Mouse (Mus musculus): ENCODE data around the gene Cilp. TPM values are rescaled to one million over a fixed set of nuclear protein-coding genes. Genes with fewer than 3 reads are reported as not detected.

The Cilp gene
- polyA plus RNA-seq, 2 experiments: 5.5 to 9.5 TPM

DNA sequence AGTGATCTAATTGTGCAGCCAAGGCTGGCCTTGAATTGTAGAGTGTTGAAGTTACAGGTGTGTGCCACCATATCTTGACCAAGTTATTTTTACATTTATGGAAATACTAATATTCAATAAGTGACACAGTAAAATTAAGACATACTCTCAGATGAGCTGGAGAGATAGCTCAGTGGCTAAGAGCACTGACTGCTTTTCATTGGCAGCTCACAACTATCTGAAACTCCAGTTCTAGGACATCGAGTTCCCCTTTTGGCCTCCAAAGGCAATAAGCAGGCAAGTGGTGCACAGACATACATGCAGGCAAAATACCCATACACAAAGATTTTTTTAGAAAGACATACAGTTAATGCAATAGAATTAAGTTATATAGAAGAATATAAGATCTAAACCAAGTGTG, 48.9 kb downstream of the Cilp start:
- no peak overlapping the region for H3K4me3 ChIP-seq (replicated peaks; ENCODE audit: low read length)
- DNase-seq (ENCODE audit: low spot score) (no peak), ATAC-seq (ENCODE audit: low FRiP score, low read depth) (no peak)
- peaks cover 71% of the 10 kb centered on the region for H3K36me3 ChIP-seq (ENCODE audit: control insufficient read depth, insufficient read depth, low read length)
- H3K4me1 ChIP-seq (ENCODE audit: control insufficient read depth, insufficient read depth, low read length): no peaks in the 10 kb centered on the region
- no peaks in the 10 kb centered on the region for H3K9me3 ChIP-seq (ENCODE audit: control insufficient read depth, low read length)
- no peak overlapping the region for H3K27ac ChIP-seq (replicated peaks; ENCODE audit: low read depth, low read length)
- 94% methylated on average over 1 of the region's 1 CpGs for WGBS
- TF ChIP-seq POLR2A (IDR thresholded peaks at IDR 0.05; ENCODE audit: borderline replicate concordance, extremely low read depth, insufficient read depth, insufficient read length): no peak
- no peaks in the 10 kb centered on the region for H3K27me3 ChIP-seq (ENCODE audit: control insufficient read depth, insufficient read depth, low read length)
- H3K9ac ChIP-seq (ENCODE audit: low read depth, low read length, severe bottlenecking): no peak overlapping the region
- H3K4me2 ChIP-seq (replicated peaks; ENCODE audit: low read depth, low read length, severe bottlenecking): no peak overlapping the region

DNA sequence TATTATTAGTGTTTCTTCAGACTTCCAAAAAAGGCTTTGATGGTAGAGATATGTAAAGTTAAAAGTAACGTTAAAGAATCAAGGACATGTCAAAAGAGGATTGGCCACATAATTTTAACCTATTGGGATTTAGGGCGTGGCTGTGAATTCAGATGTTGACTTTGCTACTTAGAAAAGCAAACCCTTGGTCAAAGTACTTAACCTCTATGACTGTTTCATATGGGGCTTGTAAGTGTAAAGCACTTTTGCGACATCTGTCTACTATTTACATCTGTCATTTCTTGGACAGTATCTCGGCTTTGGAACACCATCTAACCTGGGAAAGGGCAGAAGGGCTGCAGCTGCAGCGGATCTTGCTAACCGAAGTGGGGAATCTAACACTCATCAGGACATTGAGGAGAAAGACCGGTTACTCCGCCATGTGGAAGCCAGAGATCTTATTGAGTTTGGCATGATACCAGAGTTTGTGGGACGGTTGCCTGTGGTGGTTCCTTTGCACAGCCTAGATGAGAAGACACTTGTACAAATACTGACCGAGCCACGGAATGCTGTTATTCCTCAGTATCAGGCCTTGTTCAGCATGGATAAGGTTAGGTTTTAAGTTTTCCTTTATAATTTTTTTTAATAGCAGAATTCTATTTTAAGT, 57.4 kb downstream of the Cilp start:
- no peaks in the 10 kb centered on the region for H3K9me3 ChIP-seq (ENCODE audit: control insufficient read depth, low read length)
- ATAC-seq (ENCODE audit: low FRiP score, low read depth) (no peak), DNase-seq (ENCODE audit: low spot score) (no peak)
- H3K36me3 ChIP-seq (ENCODE audit: control insufficient read depth, insufficient read depth, low read length): peaks cover 80% of the 10 kb centered on the region
- TF ChIP-seq POLR2A (IDR thresholded peaks at IDR 0.05; ENCODE audit: borderline replicate concordance, extremely low read depth, insufficient read depth, insufficient read length): no peak
- H3K4me1 ChIP-seq (ENCODE audit: control insufficient read depth, insufficient read depth, low read length): no peaks in the 10 kb centered on the region
- H3K4me2 ChIP-seq (replicated peaks; ENCODE audit: low read depth, low read length, severe bottlenecking): no peak overlapping the region
- no peaks in the 10 kb centered on the region for H3K27me3 ChIP-seq (ENCODE audit: control insufficient read depth, insufficient read depth, low read length)
- no peak overlapping the region for H3K4me3 ChIP-seq (replicated peaks; ENCODE audit: low read length)
- no peak overlapping the region for H3K9ac ChIP-seq (ENCODE audit: low read depth, low read length, severe bottlenecking)
- WGBS: 88% methylated on average over 11 of the region's 11 CpGs
- H3K27ac ChIP-seq (replicated peaks; ENCODE audit: low read depth, low read length): no peak overlapping the region

DNA sequence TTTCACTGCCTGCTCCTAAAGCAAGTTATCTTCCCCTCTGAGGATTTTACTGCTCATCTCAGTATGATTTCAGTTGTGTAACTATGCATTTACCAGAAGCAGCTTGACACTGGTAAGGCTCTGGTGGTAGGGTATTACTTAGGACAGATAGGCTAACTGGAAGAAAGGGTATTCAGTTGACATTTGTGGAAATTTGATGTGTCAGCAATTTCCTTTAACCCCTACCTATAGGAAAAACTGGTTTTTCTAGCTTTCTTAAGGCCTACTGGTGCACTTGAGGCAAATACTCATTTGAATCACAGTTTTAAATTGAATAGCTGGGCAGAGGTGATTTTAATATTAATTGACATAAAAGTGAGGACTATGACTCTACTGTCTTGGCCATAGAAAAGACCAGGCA, 61.0 kb downstream of the Cilp start:
- Histone ChIP-seq H3K36me3 (ENCODE audit: control insufficient read depth, insufficient read depth, low read length) (peaks cover 84% of the 10 kb centered on the region), H3K9me3 (ENCODE audit: control insufficient read depth, low read length) (no peaks in the 10 kb centered on the region), H3K9ac (ENCODE audit: low read depth, low read length, severe bottlenecking) (no peak overlapping the region), H3K27ac (replicated peaks; ENCODE audit: low read depth, low read length) (no peak overlapping the region), H3K4me3 (replicated peaks; ENCODE audit: low read length) (no peak overlapping the region), H3K27me3 (ENCODE audit: control insufficient read depth, insufficient read depth, low read length) (no peaks in the 10 kb centered on the region), H3K4me2 (replicated peaks; ENCODE audit: low read depth, low read length, severe bottlenecking) (no peak overlapping the region), H3K4me1 (ENCODE audit: control insufficient read depth, insufficient read depth, low read length) (no peaks in the 10 kb centered on the region)
- TF ChIP-seq POLR2A (IDR thresholded peaks at IDR 0.05; ENCODE audit: borderline replicate concordance, extremely low read depth, insufficient read depth, insufficient read length): no peak
- ATAC-seq (ENCODE audit: low FRiP score, low read depth): no peak
- no peak for DNase-seq (ENCODE audit: low spot score)

DNA sequence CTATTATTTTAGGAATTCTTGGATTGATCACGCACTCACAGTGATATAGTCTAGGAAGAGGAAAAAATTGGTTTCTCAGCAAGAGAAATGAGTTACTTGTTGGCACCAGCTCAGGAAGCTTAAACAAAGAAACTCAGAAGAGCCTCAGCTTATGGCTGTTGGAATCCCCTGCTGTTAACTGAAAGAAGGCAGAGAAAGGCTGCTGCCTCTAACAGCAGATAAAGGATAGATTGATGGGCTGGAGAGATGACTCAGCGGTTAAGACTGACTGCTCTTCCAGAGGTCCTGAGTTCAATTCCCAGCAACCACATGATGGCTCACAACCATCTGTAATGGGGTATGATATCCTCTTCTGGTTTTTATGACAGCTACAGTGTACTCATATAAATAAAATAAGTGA, 62.4 kb downstream of the Cilp start:
- Histone ChIP-seq H3K9ac (ENCODE audit: low read depth, low read length, severe bottlenecking) (no peak overlapping the region), H3K4me1 (ENCODE audit: control insufficient read depth, insufficient read depth, low read length) (no peaks in the 10 kb centered on the region), H3K9me3 (ENCODE audit: control insufficient read depth, low read length) (no peaks in the 10 kb centered on the region), H3K4me2 (replicated peaks; ENCODE audit: low read depth, low read length, severe bottlenecking) (no peak overlapping the region), H3K4me3 (replicated peaks; ENCODE audit: low read length) (no peak overlapping the region), H3K27ac (replicated peaks; ENCODE audit: low read depth, low read length) (no peak overlapping the region), H3K27me3 (ENCODE audit: control insufficient read depth, insufficient read depth, low read length) (no peaks in the 10 kb centered on the region), H3K36me3 (ENCODE audit: control insufficient read depth, insufficient read depth, low read length) (peaks cover 78% of the 10 kb centered on the region)
- ATAC-seq (ENCODE audit: low FRiP score, low read depth) (no peak), DNase-seq (ENCODE audit: low spot score) (no peak)
- 98% methylated on average over 2 of the region's 2 CpGs for WGBS
- no peak for TF ChIP-seq POLR2A (IDR thresholded peaks at IDR 0.05; ENCODE audit: borderline replicate concordance, extremely low read depth, insufficient read depth, insufficient read length)

Other genes with a start within 250 kb of the Cilp start
- gene Hacd3, start 243.5 kb upstream of the Cilp start, polyA plus RNA-seq (2012; rRNA removed): 52.0 and 53.4 TPM in 2 replicates
- 41.8 and 48.1 TPM in 2 replicates for gene Hacd3, start 243.5 kb upstream of the Cilp start, polyA plus RNA-seq (2014; fragmentation: Nextera tagmentation; extraction: Ambion mirVana)
- gene Dpp8, start 232.8 kb upstream of the Cilp start, polyA plus RNA-seq (2012; rRNA removed): 52.3 and 61.5 TPM in 2 replicates
- 29.1 and 30.3 TPM in 2 replicates for gene Dpp8, start 232.8 kb upstream of the Cilp start, polyA plus RNA-seq (2014; fragmentation: Nextera tagmentation; extraction: Ambion mirVana)
- gene Igdcc4, start 163.7 kb upstream of the Cilp start, polyA plus RNA-seq (2012; rRNA removed): 71.0 and 90.7 TPM in 2 replicates
- 47.5 and 48.5 TPM in 2 replicates for gene Igdcc4, start 163.7 kb upstream of the Cilp start, polyA plus RNA-seq (2014; fragmentation: Nextera tagmentation; extraction: Ambion mirVana)
- 1.2 and 1.4 TPM in 2 replicates for gene Igdcc3, start 124.0 kb upstream of the Cilp start, polyA plus RNA-seq (2012; rRNA removed)
- gene Igdcc3, start 124.0 kb upstream of the Cilp start, polyA plus RNA-seq (2014; fragmentation: Nextera tagmentation; extraction: Ambion mirVana): 1.0 and 1.1 TPM in 2 replicates
- 7.6 and 8.3 TPM in 2 replicates for gene Parp16, start 69.8 kb upstream of the Cilp start, polyA plus RNA-seq (2012; rRNA removed)
- 6.5 and 7.6 TPM in 2 replicates for gene Parp16, start 69.8 kb upstream of the Cilp start, polyA plus RNA-seq (2014; fragmentation: Nextera tagmentation; extraction: Ambion mirVana)
- 19.6 and 23.8 TPM in 2 replicates for gene Clpx, start 29.1 kb downstream of the Cilp start, polyA plus RNA-seq (2012; rRNA removed)
- gene Clpx, start 29.1 kb downstream of the Cilp start, polyA plus RNA-seq (2014; fragmentation: Nextera tagmentation; extraction: Ambion mirVana): 52.7 and 55.6 TPM in 2 replicates
- gene Pdcd7, start 80.9 kb downstream of the Cilp start, polyA plus RNA-seq (2012; rRNA removed): 16.2 and 18.0 TPM in 2 replicates
- gene Pdcd7, start 80.9 kb downstream of the Cilp start, polyA plus RNA-seq (2014; fragmentation: Nextera tagmentation; extraction: Ambion mirVana): 15.7 and 17.5 TPM in 2 replicates
- 0.51 and 0.62 TPM in 2 replicates for gene Ubap1l, start 95.9 kb downstream of the Cilp start, polyA plus RNA-seq (2012; rRNA removed)
- 0.21 TPM in 1 of 2 replicates, not detected in the other for gene Ubap1l, start 95.9 kb downstream of the Cilp start, polyA plus RNA-seq (2014; fragmentation: Nextera tagmentation; extraction: Ambion mirVana)
- 1.3 and 1.7 TPM in 2 replicates for gene Kbtbd13, start 126.5 kb downstream of the Cilp start, polyA plus RNA-seq (2012; rRNA removed)
- 1.3 and 1.5 TPM in 2 replicates for gene Kbtbd13, start 126.5 kb downstream of the Cilp start, polyA plus RNA-seq (2014; fragmentation: Nextera tagmentation; extraction: Ambion mirVana)
- gene Rasl12, start 133.3 kb downstream of the Cilp start, polyA plus RNA-seq (2012; rRNA removed): 9.1 and 10.9 TPM in 2 replicates
- gene Rasl12, start 133.3 kb downstream of the Cilp start, polyA plus RNA-seq (2014; fragmentation: Nextera tagmentation; extraction: Ambion mirVana): 9.6 and 9.9 TPM in 2 replicates
- gene Slc51b, start 157.8 kb downstream of the Cilp start, polyA plus RNA-seq (2012; rRNA removed): not detected in 2 replicates
- gene Slc51b, start 157.8 kb downstream of the Cilp start, polyA plus RNA-seq (2014; fragmentation: Nextera tagmentation; extraction: Ambion mirVana): not detected in 2 replicates
- gene Mtfmt, start 170.6 kb downstream of the Cilp start, polyA plus RNA-seq (2012; rRNA removed): 26.3 and 28.8 TPM in 2 replicates
- 18.7 and 22.5 TPM in 2 replicates for gene Mtfmt, start 170.6 kb downstream of the Cilp start, polyA plus RNA-seq (2014; fragmentation: Nextera tagmentation; extraction: Ambion mirVana)
- 68.0 and 70.3 TPM in 2 replicates for gene Spg21, start 195.8 kb downstream of the Cilp start, polyA plus RNA-seq (2012; rRNA removed)
- gene Spg21, start 195.8 kb downstream of the Cilp start, polyA plus RNA-seq (2014; fragmentation: Nextera tagmentation; extraction: Ambion mirVana): 147 and 169 TPM in 2 replicates